20 mouse cellular contexts compared by ENCODE assay signal in genomic region chr19:4516288-4516687, GRCm38 (mm10). TPM values are rescaled to one million over a fixed set of nuclear protein-coding genes. Genes with fewer than 3 reads are reported as not detected.
A peak's percentile ranks its signal among the peaks of the same experiment; 100 is the strongest.
DNase-seq lines count a peak whose midpoint lies in the region; ATAC-seq lines count a peak whose summit lies in the region.
"Had no signal": no experiment of that assay in that cellular context is flagged by ENCODE, and none has a peak within 500 bp of the region (broad histone marks: within the 10 kb centered on the region; RNA-seq: fewer than 3 reads in every experiment).

No protein-coding gene starts in this region.

- H3K27me3 ChIP-seq in hindbrain, embryonic 15.5 days: no peaks in the 10 kb centered on the region
- peaks cover 4% of the 10 kb centered on the region; the same call in 1 of the 2 replicates for H3K27me3 ChIP-seq in hindbrain, embryonic 12.5 days
- no peaks in the 10 kb centered on the region for H3K27me3 ChIP-seq in midbrain, embryonic 15.5 days (replicated peaks)
- peaks cover 10% of the 10 kb centered on the region for H3K27me3 ChIP-seq in midbrain, embryonic 13.5 days
- no peaks in the 10 kb centered on the region for H3K27me3 ChIP-seq in embryonic facial prominence, embryonic 13.5 days
- H3K27me3 ChIP-seq in neural tube, embryonic 15.5 days (replicated peaks): peaks cover 3% of the 10 kb centered on the region; the same call in 1 of the 2 replicates
- H3K27me3 ChIP-seq: stomach, embryonic 15.5 days had no signal

- no peak for ATAC-seq in hindbrain, embryonic 15.5 days (ENCODE audit: low FRiP score, low read depth)
- ATAC-seq in hindbrain, embryonic 12.5 days (ENCODE audit: low FRiP score): no peak
- no peak for ATAC-seq in midbrain, embryonic 15.5 days (replicated peaks)
- no peak for ATAC-seq in midbrain, embryonic 13.5 days
- ATAC-seq in embryonic facial prominence, embryonic 13.5 days (ENCODE audit: insufficient number of reproducible peaks, insufficient read depth, low FRiP score, low TSS enrichment, low read depth): no peak
- ATAC-seq in neural tube, embryonic 15.5 days (ENCODE audit: low FRiP score): no peak
- ATAC-seq: intestine, embryonic 16.5 days had no signal

- H3K4me3 ChIP-seq in hindbrain, embryonic 15.5 days: no peak overlapping the region
- no peak overlapping the region for H3K4me3 ChIP-seq in hindbrain, embryonic 12.5 days
- no peak overlapping the region for H3K4me3 ChIP-seq in midbrain, embryonic 15.5 days
- H3K4me3 ChIP-seq in midbrain, embryonic 13.5 days (replicated peaks): no peak overlapping the region
- no peak overlapping the region for H3K4me3 ChIP-seq in embryonic facial prominence, embryonic 13.5 days
- no peak overlapping the region for H3K4me3 ChIP-seq in neural tube, embryonic 15.5 days (replicated peaks)
- H3K4me3 ChIP-seq: heart, embryonic 10.5 days; midbrain, embryonic 12.5 days; stomach, embryonic 15.5 days had no signal

- peak overlapping the region; percentile 32; the same call in 1 of the 2 replicates for H3K27ac ChIP-seq in hindbrain, embryonic 15.5 days (replicated peaks)
- no peak overlapping the region for H3K27ac ChIP-seq in hindbrain, embryonic 12.5 days
- 0 out of 2 replicates have a peak overlapping the region, but pooled peaks have one; percentile 17 for H3K27ac ChIP-seq in midbrain, embryonic 15.5 days
- no peak overlapping the region; the same call in 1 of the 2 replicates for H3K27ac ChIP-seq in midbrain, embryonic 13.5 days
- peak overlapping the region; percentile 80 for H3K27ac ChIP-seq in embryonic facial prominence, embryonic 13.5 days
- H3K27ac ChIP-seq in neural tube, embryonic 15.5 days (replicated peaks): peak overlapping the region; percentile 19; the same call in 1 of the 2 replicates
- H3K27ac ChIP-seq: heart, embryonic 10.5 days; midbrain, embryonic 12.5 days had no signal

- no peak for DNase-seq in layer of hippocampus, postnatal 25 days (ENCODE audit: extremely low spot score in 1 of 2, low spot score in 1 of 2)
- DNase-seq: gastrocnemius, postnatal 36 days; lung, adult 18-20 months; lung, postnatal 36 days; right cerebral cortex, postnatal 14 days; thymus, adult 2 months had no signal

- H3K36me3 ChIP-seq in hindbrain, embryonic 15.5 days: no peaks in the 10 kb centered on the region
- no peaks in the 10 kb centered on the region for H3K36me3 ChIP-seq in hindbrain, embryonic 12.5 days
- no peaks in the 10 kb centered on the region for H3K36me3 ChIP-seq in midbrain, embryonic 15.5 days (replicated peaks)
- H3K36me3 ChIP-seq in midbrain, embryonic 13.5 days: no peaks in the 10 kb centered on the region
- no peaks in the 10 kb centered on the region for H3K36me3 ChIP-seq in embryonic facial prominence, embryonic 13.5 days
- no peaks in the 10 kb centered on the region for H3K36me3 ChIP-seq in neural tube, embryonic 15.5 days
- H3K36me3 ChIP-seq: heart, embryonic 10.5 days; midbrain, embryonic 12.5 days; stomach, embryonic 15.5 days had no signal

- H3K9ac ChIP-seq in hindbrain, embryonic 15.5 days: no peak overlapping the region
- no peak overlapping the region for H3K9ac ChIP-seq in hindbrain, embryonic 12.5 days
- no peak overlapping the region for H3K9ac ChIP-seq in midbrain, embryonic 15.5 days
- H3K9ac ChIP-seq in midbrain, embryonic 13.5 days (replicated peaks): no peak overlapping the region
- peak overlapping the region; percentile 28; the same call in 1 of the 2 replicates for H3K9ac ChIP-seq in embryonic facial prominence, embryonic 13.5 days
- no peak overlapping the region for H3K9ac ChIP-seq in neural tube, embryonic 15.5 days (replicated peaks)
- H3K9ac ChIP-seq: midbrain, embryonic 12.5 days; stomach, embryonic 15.5 days had no signal

- no peaks in the 10 kb centered on the region for H3K9me3 ChIP-seq in hindbrain, embryonic 15.5 days
- H3K9me3 ChIP-seq in hindbrain, embryonic 12.5 days (replicated peaks): no peaks in the 10 kb centered on the region
- no peaks in the 10 kb centered on the region for H3K9me3 ChIP-seq in midbrain, embryonic 15.5 days
- H3K9me3 ChIP-seq in midbrain, embryonic 13.5 days: no peaks in the 10 kb centered on the region
- no peaks in the 10 kb centered on the region for H3K9me3 ChIP-seq in embryonic facial prominence, embryonic 13.5 days
- no peaks in the 10 kb centered on the region for H3K9me3 ChIP-seq in neural tube, embryonic 15.5 days (replicated peaks)
- H3K9me3 ChIP-seq: heart, embryonic 10.5 days; midbrain, embryonic 12.5 days; stomach, embryonic 15.5 days had no signal

- no peak overlapping the region for H3K4me2 ChIP-seq in hindbrain, embryonic 15.5 days
- no peak overlapping the region for H3K4me2 ChIP-seq in hindbrain, embryonic 12.5 days (replicated peaks)
- no peak overlapping the region for H3K4me2 ChIP-seq in midbrain, embryonic 15.5 days
- H3K4me2 ChIP-seq in midbrain, embryonic 13.5 days (replicated peaks): no peak overlapping the region
- H3K4me2 ChIP-seq in embryonic facial prominence, embryonic 13.5 days: no peak overlapping the region
- no peak overlapping the region for H3K4me2 ChIP-seq in neural tube, embryonic 15.5 days
- H3K4me2 ChIP-seq: midbrain, embryonic 12.5 days; stomach, embryonic 15.5 days had no signal

- 72% methylated on average over 2 of the region's 2 CpGs for WGBS in hindbrain, embryonic 15.5 days
- WGBS in hindbrain, embryonic 12.5 days: 61% methylated on average over 2 of the region's 2 CpGs
- WGBS in midbrain, embryonic 15.5 days: 72% methylated on average over 2 of the region's 2 CpGs
- WGBS in midbrain, embryonic 13.5 days: 77% methylated on average over 2 of the region's 2 CpGs
- 64% methylated on average over 2 of the region's 2 CpGs for WGBS in embryonic facial prominence, embryonic 13.5 days
- 69% methylated on average over 2 of the region's 2 CpGs for WGBS in neural tube, embryonic 15.5 days

- H3K4me1 ChIP-seq in hindbrain, embryonic 15.5 days (replicated peaks): peaks cover 8% of the 10 kb centered on the region
- H3K4me1 ChIP-seq in hindbrain, embryonic 12.5 days: peaks cover 9% of the 10 kb centered on the region
- H3K4me1 ChIP-seq in midbrain, embryonic 15.5 days: 0 out of 2 replicates have a peak, but pooled peaks cover 7% of the 10 kb centered on the region
- H3K4me1 ChIP-seq in midbrain, embryonic 13.5 days (replicated peaks): peaks cover 11% of the 10 kb centered on the region; the same call in 1 of the 2 replicates
- peaks cover 50% of the 10 kb centered on the region for H3K4me1 ChIP-seq in embryonic facial prominence, embryonic 13.5 days
- peaks cover 12% of the 10 kb centered on the region; the same call in 1 of the 2 replicates for H3K4me1 ChIP-seq in neural tube, embryonic 15.5 days

RNA-seq across cellular contexts. Expression of gene Pcx, which starts 6.0 kb away (rescaled TPM):
- 38.9 and 43.8 TPM in 2 replicates for polyA plus RNA-seq in hindbrain, embryonic 15.5 days (2015; fragmentation: Nextera tagmentation; extraction: Ambion mirVana)
- 24.8 and 25.2 TPM in 2 replicates for polyA plus RNA-seq in hindbrain, embryonic 12.5 days (2016; fragmentation: Nextera tagmentation; extraction: Ambion mirVana)
- 26.6 and 30.5 TPM in 2 replicates for polyA plus RNA-seq in midbrain, embryonic 15.5 days (2015; fragmentation: Nextera tagmentation; extraction: Ambion mirVana)
- polyA plus RNA-seq in midbrain, embryonic 13.5 days (2015; fragmentation: Nextera tagmentation; extraction: Ambion mirVana): 18.7 and 20.7 TPM in 2 replicates
- 24.8 and 26.3 TPM in 2 replicates for polyA plus RNA-seq in embryonic facial prominence, embryonic 13.5 days (2015; fragmentation: Nextera tagmentation; extraction: Ambion mirVana)
- polyA plus RNA-seq in neural tube, embryonic 15.5 days (2015; fragmentation: Nextera tagmentation; extraction: Ambion mirVana): 29.5 and 31.5 TPM in 2 replicates
- total RNA-seq in layer of hippocampus, postnatal 25 days (2021): 10 to 100 TPM; 66.6 to 70.6 TPM

RNA-seq across cellular contexts. Expression of gene 2010003K11Rik, which starts 17.9 kb away (rescaled TPM):
- not detected in 2 replicates for polyA plus RNA-seq in hindbrain, embryonic 15.5 days (2015; fragmentation: Nextera tagmentation; extraction: Ambion mirVana)
- polyA plus RNA-seq in hindbrain, embryonic 12.5 days (2016; fragmentation: Nextera tagmentation; extraction: Ambion mirVana): not detected in 2 replicates
- not detected in 2 replicates for polyA plus RNA-seq in midbrain, embryonic 15.5 days (2015; fragmentation: Nextera tagmentation; extraction: Ambion mirVana)
- polyA plus RNA-seq in midbrain, embryonic 13.5 days (2015; fragmentation: Nextera tagmentation; extraction: Ambion mirVana): not detected in 2 replicates
- not detected in 2 replicates for polyA plus RNA-seq in embryonic facial prominence, embryonic 13.5 days (2015; fragmentation: Nextera tagmentation; extraction: Ambion mirVana)
- 0.17 TPM in 1 of 2 replicates, not detected in the other for polyA plus RNA-seq in neural tube, embryonic 15.5 days (2015; fragmentation: Nextera tagmentation; extraction: Ambion mirVana)
- not detected for total RNA-seq in layer of hippocampus, postnatal 25 days (2021)
- total RNA-seq: ES-E14; gastrocnemius, postnatal 36 days; left cerebral cortex, postnatal 10 days had no signal
- polyA plus RNA-seq: heart, embryonic 10.5 days; midbrain, embryonic 12.5 days; neural tube, embryonic 11.5 days; spleen, adult 2 months had no signal

RNA-seq across cellular contexts. Expression of gene Syt12, which starts 39.0 kb away (rescaled TPM):
- polyA plus RNA-seq in hindbrain, embryonic 15.5 days (2015; fragmentation: Nextera tagmentation; extraction: Ambion mirVana): 5.3 and 5.6 TPM in 2 replicates
- 1.5 and 1.7 TPM in 2 replicates for polyA plus RNA-seq in hindbrain, embryonic 12.5 days (2016; fragmentation: Nextera tagmentation; extraction: Ambion mirVana)
- 3.6 and 4.3 TPM in 2 replicates for polyA plus RNA-seq in midbrain, embryonic 15.5 days (2015; fragmentation: Nextera tagmentation; extraction: Ambion mirVana)
- polyA plus RNA-seq in midbrain, embryonic 13.5 days (2015; fragmentation: Nextera tagmentation; extraction: Ambion mirVana): 1.7 and 1.9 TPM in 2 replicates
- polyA plus RNA-seq in embryonic facial prominence, embryonic 13.5 days (2015; fragmentation: Nextera tagmentation; extraction: Ambion mirVana): 2.0 and 2.3 TPM in 2 replicates
- polyA plus RNA-seq in neural tube, embryonic 15.5 days (2015; fragmentation: Nextera tagmentation; extraction: Ambion mirVana): 8.8 TPM in 2 replicates
- total RNA-seq in layer of hippocampus, postnatal 25 days (2021): 10 to 100 TPM; 29.5 to 31.8 TPM

Comparison
In these comparisons a context has a peak if more than half of its experiments do, and no peak if none do; other contexts are left out.
1. H3K27ac ChIP-seq: peak in hindbrain, embryonic 15.5 days (single experiment), midbrain, embryonic 15.5 days (single experiment), embryonic facial prominence, embryonic 13.5 days (single experiment) and neural tube, embryonic 15.5 days (single experiment); none in hindbrain, embryonic 12.5 days (single experiment) and midbrain, embryonic 13.5 days (single experiment).